ENCODE assay signal across 24 mouse cellular contexts in genomic region chr16:48444589-48444988, GRCm38 (mm10). TPM values are rescaled to one million over a fixed set of nuclear protein-coding genes. Genes with fewer than 3 reads are reported as not detected.
"Had no signal": no experiment of that assay in that cellular context is flagged by ENCODE, and none has a peak within 500 bp of the region (broad histone marks: within the 10 kb centered on the region; RNA-seq: fewer than 3 reads in every experiment).

No protein-coding gene starts in this region.

- H3K4me3 ChIP-seq: neural tube, embryonic 13.5 days; neural tube, embryonic 15.5 days; stomach, embryonic 15.5 days had no signal

- H3K27me3 ChIP-seq: neural tube, embryonic 13.5 days; neural tube, embryonic 15.5 days; stomach, embryonic 15.5 days had no signal

- H3K4me2 ChIP-seq: neural tube, embryonic 13.5 days; neural tube, embryonic 15.5 days; stomach, embryonic 15.5 days had no signal

- H3K27ac ChIP-seq: neural tube, embryonic 13.5 days; neural tube, embryonic 15.5 days; stomach, embryonic 15.5 days; stomach, postnatal 0 days had no signal

- H3K9me3 ChIP-seq: neural tube, embryonic 13.5 days; neural tube, embryonic 15.5 days; stomach, embryonic 15.5 days had no signal

- H3K36me3 ChIP-seq: neural tube, embryonic 13.5 days; neural tube, embryonic 15.5 days; stomach, embryonic 15.5 days had no signal

- H3K9ac ChIP-seq: neural tube, embryonic 13.5 days; neural tube, embryonic 15.5 days; stomach, embryonic 15.5 days had no signal

- H3K4me1 ChIP-seq: neural tube, embryonic 15.5 days; stomach, embryonic 15.5 days had no signal

- DNase-seq: retina, postnatal 1 day; right cerebral cortex, adult 18-20 months; right cerebral cortex, postnatal 14 days; right cerebral cortex, postnatal 25 days; right cerebral cortex, postnatal 4 days; spleen, adult 18-20 months; thymus, adult 18-20 months; thymus, adult 2 months; thymus, postnatal 14 days; thymus, postnatal 25 days; thymus, postnatal 36 days; thymus, postnatal 4 days had no signal

RNA-seq across cellular contexts. Expression of gene Morc1, which starts 13.6 kb away (rescaled TPM):
- total RNA-seq: neutrophil, adult 5-6 weeks had no signal
- polyA plus RNA-seq: small intestine, adult 2 months; spleen, adult 2 months had no signal

RNA-seq across cellular contexts. Expression of gene Gm5485, which starts 32.4 kb away (rescaled TPM):
- total RNA-seq: neutrophil, adult 5-6 weeks had no signal
- polyA plus RNA-seq: neural tube, embryonic 13.5 days; neural tube, embryonic 14.5 days; neural tube, embryonic 15.5 days; spleen, adult 2 months; stomach, embryonic 14.5 days; testis, adult 2 months; thymus, adult 2 months; thymus, postnatal 0 days; urinary bladder, adult 2 months had no signal
